Mouse (Mus musculus) small intestine, adult 10 weeks (tissue): Measurements from ENCODE around the gene Gm30083. TPM values are rescaled to one million over a fixed set of nuclear protein-coding genes. Genes with fewer than 3 reads are reported as not detected.

Source experiments
- polyA plus RNA-seq: library from polyadenylated mRNA; stranded (reverse); fragments of 350-450 nt; fragmentation: Illumina TruSeq; extraction: RNeasy Lipid Tissue Mini Kit (QIAGEN cat#74804); gene quantifications from one replicate; pipeline ENCODE4 v1.2.3, GENCODE M21; 2014; ENCODE audit warnings: low replicate concordance

Gene Gm30083
- polyA plus RNA-seq: not detected

GRCm38 (mm10) chr14:34015063-34015462 is at the start of gene Gm30083:
TSS of gene Gm30083 (minus strand) at chr14:34015182.

GRCm38 (mm10) chr14:34052516-34052915 is 37.5 kb upstream of the Gm30083 start, which contains the start of gene Antxrl:
TSS of gene Antxrl (plus strand) at chr14:34052707.

GRCm38 (mm10) chr14:34016381-34016780 is 1.4 kb upstream of the Gm30083 start, which contains the start of gene Gm5460:
TSS of gene Gm5460 (plus strand) at chr14:34016758.

GRCm38 (mm10) chr14:33978604-33979059 is 36.4 kb downstream of the Gm30083 start, which contains the start of gene Zfp488:
TSS of gene Zfp488 (minus strand) at chr14:33978764.

GRCm38 (mm10) chr14:33953761-33954160 is 61.2 kb downstream of the Gm30083 start, which contains the start of gene Rbp3:
TSS of gene Rbp3 (plus strand) at chr14:33954003.

GRCm38 (mm10) chr14:33940739-33941138 is 74.2 kb downstream of the Gm30083 start, which contains the start of gene Gdf2:
TSS of gene Gdf2 (plus strand) at chr14:33941039.

Other genes with a start within 250 kb of the Gm30083 start
- 0.93 TPM for gene Gdf10, start 91.6 kb downstream of the Gm30083 start, polyA plus RNA-seq
- gene Gdf2, start 74.1 kb downstream of the Gm30083 start, polyA plus RNA-seq: not detected
- not detected for gene Rbp3, start 61.2 kb downstream of the Gm30083 start, polyA plus RNA-seq
- not detected for gene Zfp488, start 36.4 kb downstream of the Gm30083 start, polyA plus RNA-seq
- gene Gm5460, start 1.6 kb upstream of the Gm30083 start, polyA plus RNA-seq: not detected
- not detected for gene Antxrl, start 37.5 kb upstream of the Gm30083 start, polyA plus RNA-seq
- not detected for gene Anxa8, start 70.8 kb upstream of the Gm30083 start, polyA plus RNA-seq
- gene A630023A22Rik, start 87.6 kb upstream of the Gm30083 start, polyA plus RNA-seq: not detected
- not detected for gene Npy4r, start 137.3 kb upstream of the Gm30083 start, polyA plus RNA-seq
- 0.04 TPM for gene Gprin2, start 186.5 kb upstream of the Gm30083 start, polyA plus RNA-seq
- 0.48 TPM for gene Syt15, start 204.4 kb upstream of the Gm30083 start, polyA plus RNA-seq